Mouse (Mus musculus): ENCODE data around the gene Cd160. TPM values are rescaled to one million over a fixed set of nuclear protein-coding genes. Genes with fewer than 3 reads are reported as not detected.

Gene Cd160
- polyA plus RNA-seq, 1 experiment from 2014 or later, result 0.77 TPM

GRCm38 (mm10) chr3:96769971-96770370 is 59.2 kb downstream of the Cd160 start:
- Histone ChIP-seq H3K27ac (ENCODE audit: low read depth) (no peak overlapping the region), H3K4me3 (ENCODE audit: low read depth, low read length) (no peak overlapping the region), H3K36me3 (ENCODE audit: control insufficient read depth, insufficient read depth, low read length) (peaks cover 8% of the 10 kb centered on the region; the same call in 1 of the 2 replicates), H3K4me2 (ENCODE audit: low read length) (no peak overlapping the region), H3K9me3 (ENCODE audit: control insufficient read depth, low read length) (no peaks in the 10 kb centered on the region), H3K27me3 (replicated peaks; ENCODE audit: control insufficient read depth, insufficient read depth, low read length) (no peaks in the 10 kb centered on the region), H3K4me1 (replicated peaks; ENCODE audit: control insufficient read depth, insufficient read depth, low read length) (no peaks in the 10 kb centered on the region), H3K9ac (ENCODE audit: low read length) (no peak overlapping the region)
- WGBS, result 90% methylated on average over 5 of the region's 5 CpGs
- ATAC-seq (replicated peaks; ENCODE audit: low FRiP score, low TSS enrichment, low read depth) (no peak), DNase-seq (ENCODE audit: low spot score) (no peak)

GRCm38 (mm10) chr3:96764528-96764927 is 64.6 kb downstream of the Cd160 start:
- no peaks in the 10 kb centered on the region for H3K4me1 ChIP-seq (replicated peaks; ENCODE audit: control insufficient read depth, insufficient read depth, low read length)
- no peak overlapping the region for H3K9ac ChIP-seq (ENCODE audit: low read length)
- no peaks in the 10 kb centered on the region for H3K9me3 ChIP-seq (ENCODE audit: control insufficient read depth, low read length)
- H3K36me3 ChIP-seq (ENCODE audit: control insufficient read depth, insufficient read depth, low read length), result peaks cover 8% of the 10 kb centered on the region; the same call in 1 of the 2 replicates
- ATAC-seq (replicated peaks; ENCODE audit: low FRiP score, low TSS enrichment, low read depth) (no peak), DNase-seq (ENCODE audit: low spot score) (no peak)
- 84% methylated on average over 1 of the region's 1 CpGs for WGBS
- H3K4me3 ChIP-seq (ENCODE audit: low read depth, low read length), result no peak overlapping the region
- H3K27ac ChIP-seq (ENCODE audit: low read depth), result no peak overlapping the region
- H3K4me2 ChIP-seq (ENCODE audit: low read length), result no peak overlapping the region
- no peaks in the 10 kb centered on the region for H3K27me3 ChIP-seq (replicated peaks; ENCODE audit: control insufficient read depth, insufficient read depth, low read length)

- DNase-seq (ENCODE audit: low spot score), result no peak
- WGBS, result 92% methylated on average over 4 of the region's 4 CpGs
- no peaks in the 10 kb centered on the region for H3K9me3 ChIP-seq (ENCODE audit: control insufficient read depth, low read length)
- no peak overlapping the region for H3K4me3 ChIP-seq (ENCODE audit: low read depth, low read length)
- H3K36me3 ChIP-seq (ENCODE audit: control insufficient read depth, insufficient read depth, low read length), result no peaks in the 10 kb centered on the region
- H3K9ac ChIP-seq (ENCODE audit: low read length), result no peak overlapping the region
- no peak overlapping the region for H3K4me2 ChIP-seq (ENCODE audit: low read length)
- no peak overlapping the region for H3K27ac ChIP-seq (ENCODE audit: low read depth)
- no peaks in the 10 kb centered on the region for H3K27me3 ChIP-seq (replicated peaks; ENCODE audit: control insufficient read depth, insufficient read depth, low read length)
- no peaks in the 10 kb centered on the region for H3K4me1 ChIP-seq (replicated peaks; ENCODE audit: control insufficient read depth, insufficient read depth, low read length)
- ATAC-seq (replicated peaks; ENCODE audit: low FRiP score, low TSS enrichment, low read depth), result no peak
Measured at GRCm38 (mm10) chr3:96759695-96760094, 69.5 kb downstream of the Cd160 start.

GRCm38 (mm10) chr3:96757691-96758090 is 71.5 kb downstream of the Cd160 start:
- H3K9ac ChIP-seq (ENCODE audit: low read length), result no peak overlapping the region
- no peaks in the 10 kb centered on the region for H3K36me3 ChIP-seq (ENCODE audit: control insufficient read depth, insufficient read depth, low read length)
- WGBS, result 70% methylated on average over 7 of the region's 7 CpGs
- H3K9me3 ChIP-seq (ENCODE audit: control insufficient read depth, low read length), result no peaks in the 10 kb centered on the region
- no peaks in the 10 kb centered on the region for H3K4me1 ChIP-seq (replicated peaks; ENCODE audit: control insufficient read depth, insufficient read depth, low read length)
- H3K4me2 ChIP-seq (ENCODE audit: low read length), result no peak overlapping the region
- no peaks in the 10 kb centered on the region for H3K27me3 ChIP-seq (replicated peaks; ENCODE audit: control insufficient read depth, insufficient read depth, low read length)
- ATAC-seq (replicated peaks; ENCODE audit: low FRiP score, low TSS enrichment, low read depth), result no peak
- H3K27ac ChIP-seq (ENCODE audit: low read depth), result no peak overlapping the region
- no peak for DNase-seq (ENCODE audit: low spot score)
- no peak overlapping the region for H3K4me3 ChIP-seq (ENCODE audit: low read depth, low read length)

- DNase-seq (ENCODE audit: low spot score) (no peak), ATAC-seq (replicated peaks; ENCODE audit: low FRiP score, low TSS enrichment, low read depth) (no peak)
- Histone ChIP-seq H3K4me2 (ENCODE audit: low read length) (no peak overlapping the region), H3K9ac (ENCODE audit: low read length) (no peak overlapping the region), H3K36me3 (ENCODE audit: control insufficient read depth, insufficient read depth, low read length) (no peaks in the 10 kb centered on the region), H3K27me3 (replicated peaks; ENCODE audit: control insufficient read depth, insufficient read depth, low read length) (no peaks in the 10 kb centered on the region), H3K4me1 (replicated peaks; ENCODE audit: control insufficient read depth, insufficient read depth, low read length) (no peaks in the 10 kb centered on the region), H3K9me3 (ENCODE audit: control insufficient read depth, low read length) (no peaks in the 10 kb centered on the region), H3K4me3 (ENCODE audit: low read depth, low read length) (no peak overlapping the region), H3K27ac (ENCODE audit: low read depth) (no peak overlapping the region)
- 79% methylated on average over 1 of the region's 1 CpGs for WGBS
Measured at GRCm38 (mm10) chr3:96755935-96756334, 73.2 kb downstream of the Cd160 start.

Other genes starting within 250 kb of the Cd160 start
- 13.6 and 17.4 TPM in 2 replicates for gene Polr3gl, start 235.2 kb downstream of the Cd160 start, polyA plus RNA-seq (2014; fragmentation: Nextera tagmentation; extraction: Ambion mirVana)
- gene Ankrd34a, start 232.7 kb downstream of the Cd160 start, polyA plus RNA-seq (2014; fragmentation: Nextera tagmentation; extraction: Ambion mirVana), result 2.3 and 2.8 TPM in 2 replicates
- 6.7 and 8.3 TPM in 2 replicates for gene Lix1l, start 228.2 kb downstream of the Cd160 start, polyA plus RNA-seq (2014; fragmentation: Nextera tagmentation; extraction: Ambion mirVana)
- gene Rbm8a, start 199.4 kb downstream of the Cd160 start, polyA plus RNA-seq (2014; fragmentation: Nextera tagmentation; extraction: Ambion mirVana), result 137 and 149 TPM in 2 replicates
- gene Pex11b, start 194.0 kb downstream of the Cd160 start, polyA plus RNA-seq (2014; fragmentation: Nextera tagmentation; extraction: Ambion mirVana), result 44.1 and 54.3 TPM in 2 replicates
- 0.07 and 0.12 TPM in 2 replicates for gene Gm42957, start 193.9 kb downstream of the Cd160 start, polyA plus RNA-seq (2014; fragmentation: Nextera tagmentation; extraction: Ambion mirVana)
- 0.61 and 0.86 TPM in 2 replicates for gene Itga10, start 183.8 kb downstream of the Cd160 start, polyA plus RNA-seq (2014; fragmentation: Nextera tagmentation; extraction: Ambion mirVana)
- 0.20 and 0.38 TPM in 2 replicates for gene Ankrd35, start 159.2 kb downstream of the Cd160 start, polyA plus RNA-seq (2014; fragmentation: Nextera tagmentation; extraction: Ambion mirVana)
- 35.5 and 40.0 TPM in 2 replicates for gene Pias3, start 133.0 kb downstream of the Cd160 start, polyA plus RNA-seq (2014; fragmentation: Nextera tagmentation; extraction: Ambion mirVana)
- 6.3 and 7.5 TPM in 2 replicates for gene Nudt17, start 120.8 kb downstream of the Cd160 start, polyA plus RNA-seq (2014; fragmentation: Nextera tagmentation; extraction: Ambion mirVana)
- 34.5 and 38.5 TPM in 2 replicates for gene Polr3c, start 101.7 kb downstream of the Cd160 start, polyA plus RNA-seq (2014; fragmentation: Nextera tagmentation; extraction: Ambion mirVana)
- 44.6 and 47.2 TPM in 2 replicates for gene Rnf115, start 101.7 kb downstream of the Cd160 start, polyA plus RNA-seq (2014; fragmentation: Nextera tagmentation; extraction: Ambion mirVana)
- gene Pdzk1, start 67 bp downstream of the Cd160 start, polyA plus RNA-seq (2014; fragmentation: Nextera tagmentation; extraction: Ambion mirVana), result 1.1 and 1.3 TPM in 2 replicates
- gene Gja5, start 75.3 kb upstream of the Cd160 start, polyA plus RNA-seq (2014; fragmentation: Nextera tagmentation; extraction: Ambion mirVana), result 5.2 and 5.4 TPM in 2 replicates
- 51.1 and 52.0 TPM in 2 replicates for gene Gpr89, start 76.0 kb upstream of the Cd160 start, polyA plus RNA-seq (2014; fragmentation: Nextera tagmentation; extraction: Ambion mirVana)
- gene Gja8, start 96.7 kb upstream of the Cd160 start, polyA plus RNA-seq (2014; fragmentation: Nextera tagmentation; extraction: Ambion mirVana), result not detected in 2 replicates

Measured in intestine, embryonic 14.5 days (tissue).